Mouse (Mus musculus): ENCODE results near the gene Crybb3.

DNA sequence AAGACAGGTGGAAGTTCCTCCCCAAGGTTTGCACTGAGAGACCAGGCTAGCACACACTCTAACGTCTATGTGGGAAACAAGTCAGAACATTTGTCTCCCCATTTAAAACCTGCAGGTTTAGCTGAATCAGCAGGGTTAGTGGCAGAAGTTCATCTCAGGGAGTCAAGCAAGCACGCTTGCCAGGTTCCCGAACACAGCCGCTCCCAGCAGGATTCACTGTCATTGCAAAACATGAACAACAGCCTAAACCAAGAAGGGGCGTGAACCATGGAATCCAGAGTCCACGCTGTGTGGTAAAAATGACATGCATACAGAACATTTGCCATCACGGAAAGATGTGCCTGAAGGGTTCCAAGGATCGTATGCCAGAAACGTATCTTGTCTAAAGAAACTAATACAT, 23.7 kb upstream of the Crybb3 start:
- no peak for TF ChIP-seq CTCF (IDR thresholded peaks at IDR 0.05; ENCODE audit: low read depth, low read length)
- no peak for TF ChIP-seq POLR2A (IDR thresholded peaks at IDR 0.05; ENCODE audit: extremely low read depth, insufficient read depth, low read length)
